Mouse (Mus musculus): ENCODE results near the gene Mfng.

The Mfng gene

DNA sequence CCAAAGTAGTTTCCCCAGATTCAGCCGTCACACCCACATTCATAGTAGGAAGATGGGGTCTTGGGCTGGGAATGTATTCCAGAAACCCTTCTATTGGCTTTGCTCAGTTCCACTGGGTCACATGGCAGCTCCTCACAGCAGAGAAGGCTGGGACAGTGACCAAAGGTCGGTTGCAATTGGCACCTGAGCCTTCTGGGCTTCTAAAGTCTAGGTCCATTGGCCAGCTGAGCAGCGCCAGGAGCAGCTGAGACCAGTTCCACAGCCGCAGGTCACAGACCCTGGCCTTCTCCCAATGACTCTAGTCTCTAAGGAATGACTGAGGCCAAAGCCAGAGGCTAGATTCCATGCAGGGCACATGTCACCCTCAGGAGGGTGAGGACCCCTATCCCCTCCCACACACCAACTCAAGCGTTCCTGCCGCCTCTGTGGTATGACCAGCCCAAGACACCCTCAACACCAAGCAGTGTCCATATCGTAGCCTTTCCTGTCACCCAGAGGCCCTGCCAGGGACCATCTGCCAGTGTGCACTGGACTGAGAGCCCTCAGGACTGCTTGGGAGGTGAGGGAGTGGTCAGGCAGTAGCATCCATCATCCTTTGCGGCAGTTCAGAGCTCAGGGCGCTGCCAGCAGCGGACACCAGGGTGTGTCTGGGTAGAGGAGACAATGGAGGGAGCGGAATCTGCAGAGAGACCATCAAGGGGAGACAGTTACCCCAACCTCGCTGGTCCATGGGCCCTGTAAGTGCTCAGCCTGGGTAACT, 17.1 kb downstream of the Mfng start:
- no peak for DNase-seq (ENCODE audit: low read depth)

DNA sequence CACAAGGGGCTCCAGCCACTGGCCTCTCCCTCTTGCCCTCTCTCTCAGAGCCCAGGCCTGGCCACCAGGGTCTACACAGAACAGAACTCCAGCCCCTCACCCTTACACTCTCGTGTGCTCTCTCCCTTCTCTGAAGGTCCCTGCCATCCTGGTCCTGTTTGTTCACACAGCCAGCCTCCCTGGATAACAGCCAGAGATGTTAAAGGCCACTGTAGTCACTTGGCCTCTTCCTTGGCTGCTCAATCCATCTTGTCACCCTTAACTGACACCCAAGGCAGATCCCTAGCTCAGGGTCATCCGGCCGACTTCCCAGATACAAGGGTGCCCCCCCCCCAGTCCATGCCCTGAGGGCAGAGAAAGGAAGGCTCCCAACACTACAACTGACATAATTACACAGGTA, 18.0 kb downstream of the Mfng start:
- no peak for DNase-seq (ENCODE audit: low read depth)

DNA sequence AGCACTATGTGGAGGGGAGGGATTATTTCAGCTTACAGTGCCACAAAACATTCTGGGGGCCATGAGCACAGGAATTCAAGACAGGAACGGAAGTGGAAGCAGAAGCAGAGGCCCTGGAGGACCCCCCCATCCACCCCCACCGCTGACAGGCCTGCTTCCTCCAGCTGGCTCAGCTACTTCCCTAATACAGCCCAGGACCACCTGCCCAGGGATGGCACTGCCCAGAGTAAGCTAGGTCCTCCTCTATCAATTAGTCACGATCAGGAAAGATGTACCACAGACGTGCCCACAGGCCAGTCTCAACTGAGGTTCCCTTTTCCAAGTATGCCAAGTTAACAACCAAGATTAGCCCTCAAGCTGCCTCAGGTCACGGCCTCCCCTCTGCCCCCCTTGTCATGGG, 19.1 kb downstream of the Mfng start:
- DNase-seq (ENCODE audit: low read depth): no peak

DNA sequence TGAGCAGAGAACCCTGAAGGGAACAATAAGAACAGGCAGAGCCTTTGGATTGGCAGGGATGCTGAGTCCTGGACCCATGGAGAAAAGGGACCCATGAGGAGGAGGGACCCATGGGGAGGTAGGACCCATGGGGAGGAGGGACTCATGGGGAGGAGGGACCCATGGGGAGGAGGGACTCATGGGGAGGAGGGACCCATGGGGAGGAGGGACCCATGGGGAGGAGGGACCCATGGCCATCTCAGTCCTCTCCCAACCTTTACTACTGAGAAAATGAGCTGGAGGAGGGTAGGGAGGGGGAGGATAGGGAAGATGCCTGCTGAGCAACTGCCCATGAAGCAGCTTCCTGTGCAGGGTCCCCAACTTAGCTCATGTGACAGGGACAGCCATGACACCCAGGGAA, 20.3 kb downstream of the Mfng start:
- DNase-seq (ENCODE audit: low read depth): no peak

DNA sequence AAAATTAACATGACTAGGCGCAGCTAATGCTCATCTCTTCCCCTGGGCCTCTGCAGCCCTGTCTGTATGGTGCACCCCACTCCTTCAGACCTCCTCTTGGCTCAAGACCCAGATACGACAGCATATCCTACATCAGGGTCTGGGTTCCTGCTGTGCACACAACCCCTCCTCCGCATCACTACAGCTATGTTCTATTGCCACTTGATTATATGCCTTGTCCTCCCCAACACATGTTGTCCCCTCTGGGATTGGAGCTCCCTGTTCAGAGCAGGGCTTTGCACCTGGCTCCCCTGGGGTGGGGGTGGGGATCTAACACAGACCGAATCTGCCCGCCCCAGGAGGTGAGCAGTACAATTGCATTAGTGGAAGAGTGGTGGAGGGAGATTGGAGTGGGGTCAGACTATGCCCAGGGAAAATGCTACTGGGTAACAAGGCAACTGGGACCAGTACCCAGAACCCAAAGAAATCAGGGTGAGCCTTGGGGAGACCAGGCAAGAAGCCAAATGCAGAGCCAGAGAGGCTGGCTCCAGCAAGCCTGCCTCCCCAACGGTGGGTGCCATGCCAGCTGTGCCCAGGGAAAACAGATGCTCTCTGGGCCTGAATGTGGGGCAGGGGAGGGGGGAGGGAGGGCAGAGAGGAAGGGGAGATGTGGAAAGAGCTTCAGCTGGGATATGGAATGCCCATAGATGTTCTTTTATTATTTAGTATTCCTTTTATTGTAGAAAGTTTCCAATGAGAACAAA, 22.5 kb downstream of the Mfng start:
- no peak for DNase-seq (ENCODE audit: low read depth)

DNA sequence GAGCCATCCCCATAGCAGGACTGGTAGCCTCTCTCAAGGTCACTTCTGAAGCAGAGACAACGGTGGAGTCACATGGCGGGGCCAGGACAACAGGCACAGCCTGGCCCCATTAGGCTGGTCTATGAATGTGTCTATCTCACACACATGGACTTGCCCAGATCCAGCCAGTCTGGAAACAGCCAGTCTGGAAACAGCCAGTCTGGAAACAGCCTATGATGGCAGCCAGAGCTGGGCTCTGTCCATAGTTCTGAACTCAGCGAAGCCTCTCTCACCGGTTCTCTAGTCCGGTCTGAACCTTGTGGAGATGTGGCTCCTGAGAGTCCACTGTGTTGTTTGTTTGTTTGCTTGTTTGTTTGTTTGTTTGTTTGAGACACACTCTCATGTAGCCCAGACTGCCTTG, 23.4 kb downstream of the Mfng start:
- DNase-seq (ENCODE audit: low read depth): peak; percentile 78

DNA sequence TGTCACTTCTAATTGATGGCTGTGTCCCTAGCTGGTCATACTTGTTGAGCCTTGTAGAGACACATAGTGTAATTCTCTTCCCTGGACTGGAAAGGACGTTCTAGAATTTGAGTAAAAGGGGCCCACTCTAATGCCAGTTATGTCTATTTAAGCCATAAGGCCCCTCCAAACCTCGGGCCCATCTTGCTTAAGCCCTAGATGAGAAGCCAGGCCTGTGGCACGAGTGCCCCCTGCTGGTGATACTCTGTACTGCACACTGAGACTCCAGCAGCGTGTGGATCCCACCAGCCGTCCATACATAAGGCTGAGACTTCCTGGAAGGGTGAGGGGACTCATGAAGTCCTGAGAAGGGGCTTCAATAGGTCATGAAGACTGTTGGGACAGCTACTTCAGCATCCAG, 29.1 kb downstream of the Mfng start:
- peak; percentile 88 for DNase-seq (ENCODE audit: low read depth)

DNA sequence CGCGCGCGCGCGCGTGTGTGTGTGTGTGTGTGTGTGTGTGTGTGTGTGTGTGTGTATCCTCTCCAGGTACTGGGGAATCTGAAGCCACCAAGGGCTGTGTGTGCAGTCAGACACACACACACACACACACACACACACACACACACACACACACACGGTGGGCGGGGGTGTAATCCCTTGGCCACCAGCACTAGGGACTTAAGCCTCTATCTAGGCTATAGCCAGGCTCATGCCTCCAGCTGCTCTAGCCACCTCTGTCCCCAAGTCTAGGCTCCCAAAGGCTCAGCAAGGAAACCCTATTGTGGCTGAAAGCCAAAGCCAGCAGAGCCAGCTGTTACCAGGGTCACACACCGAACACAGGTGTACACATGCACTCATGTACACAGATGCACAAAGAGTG, 30.4 kb downstream of the Mfng start:
- DNase-seq (ENCODE audit: low read depth): no peak

DNA sequence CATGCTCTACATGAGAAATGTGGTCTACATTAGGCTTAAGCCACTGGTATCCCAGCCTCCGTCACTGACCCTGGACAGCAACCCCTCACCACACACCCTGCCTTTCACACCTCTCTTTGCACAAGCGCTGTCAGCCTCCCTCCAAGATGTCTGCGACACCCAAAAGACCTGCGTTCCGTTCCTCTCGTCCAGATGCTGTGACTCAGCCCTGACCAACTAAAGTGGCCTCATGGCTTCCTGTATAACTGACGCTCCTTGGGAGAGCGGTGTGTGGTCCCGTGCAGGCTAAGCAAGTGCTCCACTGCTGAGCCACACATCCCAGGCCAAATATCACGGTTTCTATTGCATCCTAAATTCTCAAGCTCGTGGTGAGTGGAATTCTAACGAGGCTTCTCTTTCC, 32.6 kb downstream of the Mfng start:
- peak; percentile 22 for DNase-seq (ENCODE audit: low read depth)

DNA sequence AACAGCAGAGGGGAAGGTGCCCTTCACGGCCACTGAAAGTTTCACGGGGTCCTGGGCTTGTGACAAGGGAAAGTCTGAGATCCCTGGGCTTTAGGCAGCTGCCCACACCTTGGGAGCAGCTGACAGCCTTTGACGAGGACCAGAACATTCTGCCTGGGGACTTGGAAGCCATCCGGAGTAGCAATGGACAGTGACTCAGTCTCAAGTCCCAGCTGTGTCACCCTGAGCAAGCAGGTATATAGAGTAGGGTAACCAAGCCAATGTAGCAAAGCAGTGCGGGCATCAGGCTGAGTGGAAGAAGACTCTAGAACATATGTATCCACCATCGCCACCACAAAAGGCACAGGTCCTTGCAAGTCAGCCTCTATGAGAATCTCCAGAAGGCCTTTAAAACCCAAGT, 36.1 kb downstream of the Mfng start:
- DNase-seq (ENCODE audit: low read depth): no peak

DNA sequence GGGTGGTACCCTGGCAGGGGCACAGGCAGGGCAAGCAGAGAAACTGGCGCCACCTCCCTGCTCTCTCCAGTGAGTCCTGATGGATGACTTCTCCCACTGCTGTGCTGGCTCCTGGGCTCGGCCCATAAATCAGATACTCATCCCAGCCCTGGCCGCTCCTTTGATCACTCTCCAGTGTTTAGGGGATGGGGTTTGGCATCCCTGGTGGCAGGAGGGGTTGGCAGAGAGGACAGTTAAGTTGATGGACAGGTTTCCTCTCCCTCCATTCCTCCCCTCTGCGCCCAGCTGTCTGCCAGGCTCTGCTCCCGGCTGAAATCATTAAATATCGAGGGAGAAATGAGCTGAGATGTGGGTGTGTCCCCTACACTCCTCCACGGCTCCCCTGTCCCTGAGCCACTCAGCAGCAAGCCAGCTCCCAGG, 36.6 kb downstream of the Mfng start:
- DNase-seq (ENCODE audit: low read depth): no peak

DNA sequence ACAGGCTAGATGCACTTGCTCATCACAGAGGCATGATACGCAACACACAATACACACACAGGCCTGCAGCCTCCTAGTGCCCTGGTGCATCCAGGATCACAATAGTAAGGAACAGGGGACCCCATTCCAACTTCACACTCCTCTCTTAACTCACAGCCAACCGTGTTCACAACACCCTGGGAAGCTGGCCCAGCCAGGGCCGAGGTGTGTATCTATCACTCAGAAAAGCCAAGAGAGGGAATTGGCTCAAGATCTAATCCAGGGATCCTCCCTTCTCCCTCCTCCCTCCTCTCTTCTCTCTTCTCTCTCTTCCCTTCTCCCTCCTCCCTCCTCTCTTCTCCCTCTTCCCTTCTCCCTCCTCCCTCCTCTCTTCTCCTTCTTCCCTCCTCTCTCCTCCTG, 37.1 kb downstream of the Mfng start:
- no peak for DNase-seq (ENCODE audit: low read depth)

DNA sequence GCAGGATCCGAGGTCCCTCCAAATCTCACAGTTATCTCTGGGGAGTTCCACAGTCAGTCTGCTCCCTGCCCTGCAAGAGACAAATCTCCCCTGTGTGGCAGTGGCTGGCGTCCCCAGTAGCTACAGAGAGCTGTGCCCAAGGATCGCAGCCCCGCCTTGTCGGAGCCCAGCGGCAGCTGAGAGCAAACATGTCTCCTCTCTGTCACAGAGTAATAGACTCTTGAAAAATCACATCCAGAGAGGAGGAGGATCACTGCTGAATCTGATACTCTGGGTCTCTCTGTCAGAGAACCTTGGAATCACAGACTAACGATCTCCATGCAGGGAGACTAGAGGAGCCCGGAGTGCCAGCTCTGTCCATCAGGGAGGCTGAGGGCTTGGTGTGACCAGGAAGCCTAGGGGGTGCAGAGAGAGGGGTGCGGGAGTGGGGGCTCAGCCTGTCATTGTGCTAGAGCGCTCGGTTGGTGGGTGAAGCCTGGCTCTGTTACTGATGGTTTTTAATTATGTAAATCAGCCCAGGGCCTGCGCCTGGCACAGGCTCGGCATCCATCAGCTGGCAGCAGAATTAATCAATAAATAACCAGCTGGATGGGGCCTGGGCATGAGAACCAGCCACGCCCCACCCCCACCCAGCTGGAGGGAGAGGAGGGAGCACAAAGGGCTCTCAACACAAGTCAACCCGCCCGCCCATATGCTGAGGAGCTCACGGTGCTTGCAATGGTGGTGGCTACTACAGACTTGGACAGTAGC, 37.7 kb downstream of the Mfng start:
- DNase-seq (ENCODE audit: low read depth): no peak

DNA sequence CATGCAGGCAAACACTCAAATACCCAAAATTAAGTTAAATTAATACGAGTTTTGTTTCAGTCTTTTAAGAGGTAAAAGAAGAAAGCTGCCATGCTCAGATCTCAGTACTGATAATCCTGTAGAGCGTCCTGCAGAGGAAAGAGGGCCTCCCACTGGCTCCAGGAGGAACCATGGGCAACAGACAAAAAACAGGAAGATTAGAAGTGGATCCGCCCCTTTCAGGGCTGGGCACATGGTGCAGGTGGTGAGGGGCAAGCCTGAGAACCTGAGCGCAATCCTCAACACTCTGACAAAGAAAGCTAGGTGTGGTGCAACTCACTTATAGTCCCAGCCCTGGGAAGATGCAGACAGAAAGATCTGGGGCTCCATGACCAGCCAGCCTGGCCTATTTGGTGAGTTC, 41.4 kb downstream of the Mfng start:
- no peak for DNase-seq (ENCODE audit: low read depth)

DNA sequence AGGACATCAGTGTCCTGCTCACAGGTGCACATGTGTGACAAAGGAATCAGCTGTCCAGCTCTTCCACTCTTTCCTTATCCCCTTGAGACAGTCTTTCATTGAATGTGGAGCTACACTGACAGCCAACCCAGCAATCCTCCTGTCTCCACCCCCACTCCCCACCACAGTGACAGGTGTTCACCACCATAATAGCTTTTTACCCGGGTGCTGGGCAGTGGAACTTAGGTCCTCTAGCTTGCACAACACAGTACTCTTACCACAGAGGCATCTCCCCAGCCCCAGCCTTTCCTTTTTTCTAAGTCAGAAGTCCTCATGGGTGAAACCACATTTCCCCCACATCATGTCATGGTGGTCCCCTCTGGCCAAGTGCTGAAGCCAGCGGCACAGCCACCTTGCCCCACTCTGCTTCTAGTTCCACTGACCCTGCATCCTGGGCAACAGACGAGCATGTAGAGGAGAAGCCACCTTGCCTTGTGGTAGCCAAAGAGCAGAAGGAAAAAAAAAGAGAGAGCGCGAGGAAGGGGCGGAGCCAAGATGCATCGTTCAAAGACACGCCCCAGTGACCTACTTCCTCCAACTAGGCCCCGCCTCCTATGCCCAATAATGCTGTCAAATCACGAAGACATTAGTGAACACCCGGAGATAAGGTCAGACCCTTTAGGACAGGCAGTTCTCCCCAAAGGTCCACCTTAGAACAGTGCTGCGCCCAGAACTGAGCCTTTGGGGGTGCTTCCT, 42.8 kb downstream of the Mfng start:
- no peak for DNase-seq (ENCODE audit: low read depth)

DNA sequence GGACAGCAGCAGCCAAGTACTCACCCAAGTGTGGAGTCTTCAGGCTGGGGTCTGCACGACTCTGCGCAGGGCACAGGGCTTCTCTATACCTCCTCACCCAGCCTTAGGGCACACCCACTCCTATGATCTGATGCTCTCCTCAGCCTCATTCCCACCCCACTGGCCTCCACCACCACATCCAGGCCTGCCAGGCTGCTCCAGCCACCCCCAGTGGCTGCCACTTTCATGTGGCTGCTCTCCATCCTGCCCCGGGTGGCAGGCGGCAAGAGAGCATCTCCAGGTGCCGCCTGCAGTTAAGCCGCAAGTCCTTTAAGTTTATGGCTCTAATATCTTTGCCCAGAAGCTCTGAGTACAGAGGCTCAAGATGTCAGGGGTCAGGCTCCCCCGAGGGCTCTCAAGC, 46.6 kb downstream of the Mfng start:
- DNase-seq (ENCODE audit: low read depth): no peak

DNA sequence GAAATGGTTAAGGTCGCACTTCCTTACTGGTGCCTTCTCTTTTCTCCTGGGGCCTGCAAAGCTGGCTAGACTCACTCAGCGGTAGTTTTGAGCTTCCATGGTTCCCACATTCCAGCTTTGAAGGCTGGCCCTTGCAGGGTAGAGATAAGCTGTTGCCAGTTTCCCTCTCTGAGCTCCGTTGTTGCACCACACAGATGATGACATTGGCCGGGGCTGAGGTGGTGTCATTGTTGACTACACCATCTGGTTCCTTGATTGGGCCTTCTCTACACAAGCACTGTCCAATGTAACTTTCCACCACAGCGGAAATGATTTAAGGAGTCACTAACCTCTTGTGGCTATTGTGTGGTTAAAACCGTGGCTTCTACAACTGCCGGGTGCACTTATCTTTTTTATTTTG, 52.7 kb downstream of the Mfng start:
- DNase-seq (ENCODE audit: low read depth): peak; percentile 11

DNA sequence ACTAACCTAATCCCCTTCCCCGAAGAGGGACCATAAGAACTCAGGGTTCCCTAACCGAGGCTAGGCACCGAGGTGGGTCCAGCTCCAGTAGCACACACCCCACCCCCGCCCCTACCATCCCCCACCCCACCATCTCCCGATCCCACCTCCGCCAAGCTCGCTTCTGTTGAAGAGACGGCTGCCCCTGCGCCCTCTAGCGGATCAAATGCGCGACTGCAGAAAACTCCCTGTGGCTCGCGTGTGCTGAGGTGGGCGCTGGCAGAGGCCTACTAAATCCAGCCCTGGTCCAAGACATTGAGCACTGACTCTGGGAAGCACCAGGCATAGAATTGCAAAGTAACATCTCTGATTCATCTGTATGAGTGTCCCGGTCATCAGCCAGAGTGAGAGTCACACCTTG, 53.2 kb downstream of the Mfng start:
- peak; percentile 44 for DNase-seq (ENCODE audit: low read depth)

DNA sequence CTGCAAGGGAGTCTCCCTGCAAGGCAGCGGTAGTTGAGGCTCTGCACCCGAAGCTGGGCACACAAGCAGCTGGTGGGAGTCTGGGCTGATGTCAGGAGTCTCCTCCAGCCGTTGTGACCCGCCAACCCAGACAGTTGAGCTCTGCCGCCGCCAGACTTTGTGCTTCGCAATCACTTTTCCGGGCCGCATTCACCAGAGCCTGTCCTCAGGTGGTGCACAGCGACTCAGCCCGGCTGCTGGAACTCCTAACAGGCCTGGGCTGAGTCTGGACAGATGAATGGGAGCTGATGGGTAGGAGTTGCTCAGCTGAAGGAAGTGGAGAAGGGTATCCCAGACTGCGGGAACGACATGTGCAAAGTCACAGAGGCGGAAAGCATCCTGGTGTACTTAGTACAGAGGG, 53.9 kb downstream of the Mfng start:
- no peak for DNase-seq (ENCODE audit: low read depth)

DNA sequence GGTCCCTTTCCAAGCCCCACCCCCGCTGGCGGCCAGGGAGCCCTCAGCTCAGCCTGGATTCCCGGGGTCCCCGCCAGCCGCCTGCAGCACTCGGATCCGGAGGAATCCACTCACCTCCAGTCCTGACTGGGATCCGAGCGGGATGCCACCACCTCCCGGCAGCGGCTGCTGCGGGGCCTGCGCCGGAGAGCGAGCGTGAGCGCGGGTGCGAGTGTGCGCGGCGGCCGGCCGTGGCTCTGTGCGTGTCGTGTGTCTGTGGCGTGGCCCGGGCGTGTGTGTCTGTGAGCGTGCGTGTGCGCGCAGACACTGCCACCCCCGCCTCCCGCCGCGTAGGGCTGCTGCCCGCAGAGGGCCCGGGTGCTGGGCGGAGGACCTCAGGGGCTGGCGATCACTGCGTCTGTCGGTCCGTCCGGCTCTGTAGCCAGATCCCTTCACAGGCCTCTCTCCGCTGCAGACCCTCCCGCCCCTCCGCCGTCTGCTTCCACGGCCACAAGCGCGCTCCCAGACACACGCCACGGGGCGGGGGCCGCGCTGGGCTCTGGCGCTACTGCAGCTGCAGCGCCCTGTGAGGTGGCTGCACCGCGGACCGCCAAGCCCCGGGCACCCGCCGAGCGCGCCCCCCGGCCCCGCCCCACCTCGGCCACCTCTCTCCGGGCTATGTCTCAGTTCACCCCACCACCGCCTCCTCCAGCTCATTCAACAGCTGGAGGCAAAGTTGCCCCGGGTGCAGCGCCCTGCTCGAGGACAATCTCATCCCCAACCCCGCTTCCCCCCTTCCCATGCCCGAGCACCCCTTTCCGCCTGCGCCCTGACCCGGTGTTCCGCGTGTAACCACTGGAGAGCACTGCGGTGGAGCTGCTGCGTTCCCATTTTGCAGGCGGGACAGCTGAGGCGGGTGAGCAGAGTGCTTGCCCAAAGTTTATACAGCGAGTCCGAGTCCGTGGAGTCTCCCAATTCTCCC, 54.7 kb downstream of the Mfng start, which contains the start of gene Elfn2:
Gene Elfn2, minus strand, starts transcription at position 482 of the 961 bp plus-strand sequence.
- no peak for DNase-seq (ENCODE audit: low read depth)

DNA sequence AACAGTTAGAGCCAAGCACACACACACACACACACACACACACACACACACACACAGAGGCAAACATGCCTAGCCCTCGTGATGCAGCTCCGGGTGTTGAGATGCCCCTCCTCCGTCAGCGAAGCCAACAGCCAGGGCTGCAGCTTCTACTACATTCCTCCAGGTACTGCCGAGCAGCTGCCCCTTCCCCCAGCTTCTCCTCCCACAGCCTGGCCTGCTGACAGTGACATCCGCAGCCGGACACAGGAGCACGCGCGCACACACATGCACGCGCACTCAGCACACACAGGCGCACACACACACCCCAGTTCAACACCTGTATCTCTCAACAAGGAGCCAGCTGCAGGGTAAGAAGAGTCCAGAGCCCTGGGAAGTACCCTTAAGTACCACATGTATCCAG, 56.3 kb downstream of the Mfng start:
- DNase-seq (ENCODE audit: low read depth): no peak
